Mouse (Mus musculus): ENCODE results near the gene Brdt.

GRCm38 (mm10) chr5:107387788-107388187 is 56.8 kb downstream of the Brdt start:
- no peak for TF ChIP-seq POLR2A (IDR thresholded peaks at IDR 0.05; ENCODE audit: low read depth, low read length)
- TF ChIP-seq CTCF (conservative IDR thresholded peaks at IDR 0.05; ENCODE audit: insufficient read depth, insufficient read length, low read depth, low read length): no peak
